Mouse (Mus musculus): ENCODE data around the gene Cntnap1.

DNA sequence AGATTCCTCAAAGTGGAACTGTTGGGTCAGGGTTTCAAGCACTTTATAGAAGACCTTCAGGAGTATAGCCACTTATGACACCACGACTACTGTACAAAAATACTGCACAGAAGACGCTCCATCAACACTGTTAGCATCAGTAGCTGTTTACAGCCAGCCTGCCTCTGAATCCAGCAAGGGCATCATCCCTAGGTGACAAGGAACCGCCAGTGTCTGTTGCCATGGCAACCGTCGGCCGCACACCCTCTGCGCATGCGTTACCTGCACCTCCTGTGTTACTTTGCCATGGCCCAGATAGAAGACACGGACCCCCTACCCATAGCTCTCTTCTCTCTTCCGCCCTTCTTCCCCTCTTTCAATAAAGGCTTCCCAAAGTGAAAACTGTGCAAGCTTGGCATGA, 23.9 kb upstream of the Cntnap1 start:
- TF ChIP-seq HCFC1 (IDR thresholded peaks at IDR 0.05; ENCODE audit: borderline replicate concordance, insufficient read depth, low read length) (no peak), ZC3H11A (IDR thresholded peaks at IDR 0.05; ENCODE audit: borderline replicate concordance, low read depth, low read length) (no peak), MAFK (IDR thresholded peaks at IDR 0.05; ENCODE audit: insufficient read depth, low read depth, low read length) (no peak), CHD2 (IDR thresholded peaks at IDR 0.05; ENCODE audit: low read depth, low read length) (no peak)
